In the genomic region with DNA sequence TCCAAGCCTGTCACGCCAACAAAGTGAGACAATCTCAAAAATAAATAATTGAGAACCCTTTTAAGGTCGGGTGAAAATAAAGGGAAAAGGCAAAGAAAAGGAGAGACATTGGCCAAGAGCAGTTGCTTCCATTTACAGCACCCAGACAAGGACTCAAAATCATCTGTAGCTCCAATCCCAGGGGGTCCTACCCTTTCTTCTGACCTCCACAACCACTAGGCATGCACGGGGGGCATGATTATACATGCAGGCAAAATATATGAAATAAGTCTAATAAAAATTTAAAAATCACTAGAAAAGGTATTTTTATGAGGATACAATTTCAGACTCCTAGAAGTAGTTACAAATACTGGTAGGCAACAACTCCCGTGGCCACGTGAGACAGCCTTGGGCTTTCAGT, we compare ENCODE assay signal across 1 mouse cellular context.
TF ChIP-seq lines count a peak whose summit lies in the region.

No protein-coding gene starts in this region.

TF ChIP-seq in CH12.LX, 34 proteins besides CTCF, POLR2A, EP300 and RAD21 (continued from another document):
- TF ChIP-seq MXI1 (IDR thresholded peaks at IDR 0.05; ENCODE audit: low read depth, low read length), result no peak
- TF ChIP-seq USF2 (conservative IDR thresholded peaks at IDR 0.05; ENCODE audit: low read depth, low read length), result no peak
- no peak for TF ChIP-seq MAFK (IDR thresholded peaks at IDR 0.05; ENCODE audit: insufficient replicate concordance, low read length)
- no peak for TF ChIP-seq PAX5 (IDR thresholded peaks at IDR 0.05; ENCODE audit: low read length)
TF ChIP-seq in CH12.LX: peak in this region for 0.
